18 mouse cellular contexts compared by ENCODE assay signal in the genomic region with DNA sequence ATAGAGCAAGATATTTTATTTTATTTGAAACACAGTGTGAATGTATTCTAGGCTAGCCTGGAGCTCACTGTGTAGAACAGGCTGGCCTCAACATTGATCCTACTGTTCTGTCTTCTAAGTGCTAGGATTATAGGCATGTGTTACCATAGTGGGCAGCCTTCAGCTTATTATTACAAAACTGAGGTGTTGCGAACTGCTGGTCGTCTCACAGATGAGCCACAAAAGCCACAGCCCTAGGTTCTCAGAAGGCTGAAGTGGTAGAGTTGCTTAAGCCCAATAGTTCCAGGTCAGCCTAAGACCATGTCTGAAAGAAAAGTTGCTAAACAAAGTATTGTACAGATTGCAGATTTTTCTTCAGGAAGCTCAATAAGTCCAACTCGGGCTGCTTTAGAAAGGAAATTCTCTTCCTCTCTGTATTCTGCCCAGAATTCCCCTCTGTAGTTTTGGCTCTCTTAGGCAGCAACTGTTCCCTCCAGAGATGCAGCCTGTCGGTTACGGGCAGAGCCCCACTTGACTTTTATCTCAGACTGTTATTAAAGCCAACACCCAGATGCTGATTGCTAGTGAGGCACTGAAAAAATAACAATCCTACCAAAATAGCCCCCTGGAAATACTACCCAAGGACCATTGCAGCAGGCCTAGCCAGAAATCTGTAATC. TPM values are rescaled to one million over a fixed set of nuclear protein-coding genes. Genes with fewer than 3 reads are reported as not detected.
DNase-seq lines count a peak whose midpoint lies in the region; ATAC-seq and TF ChIP-seq lines count a peak whose summit lies in the region.
"Had no signal": no experiment of that assay in that cellular context is flagged by ENCODE, and none has a peak within 500 bp of the region (broad histone marks: within the 10 kb centered on the region; RNA-seq: fewer than 3 reads in every experiment).

No protein-coding gene starts in this region.

- TF ChIP-seq CTCF in forebrain, postnatal 0 days (IDR thresholded peaks at IDR 0.05; ENCODE audit: low read depth): no peak
- TF ChIP-seq CTCF in layer of hippocampus, adult 2 months (conservative IDR thresholded peaks at IDR 0.05): no peak

- ATAC-seq in forebrain, postnatal 0 days: no peak; the same call in 1 of the 2 replicates
- ATAC-seq in megakaryocyte progenitor cell, adult 5-6 weeks (replicated peaks; ENCODE audit: poor library complexity): peak; percentile 63
- ATAC-seq: forebrain, embryonic 14.5 days; inflammation-experienced regulatory T-cells, adult 6 months; midbrain, embryonic 15.5 days; Patski had no signal

- no peak overlapping the region for H3K4me3 ChIP-seq in forebrain, postnatal 0 days (ENCODE audit: low read depth, low read length)
- H3K4me3 ChIP-seq in forebrain, embryonic 10.5 days: no peak overlapping the region
- no peak overlapping the region for H3K4me3 ChIP-seq in layer of hippocampus, adult 2 months
- H3K4me3 ChIP-seq: hindbrain, embryonic 10.5 days; midbrain, embryonic 15.5 days had no signal

- no peaks in the 10 kb centered on the region for H3K27me3 ChIP-seq in forebrain, postnatal 0 days (ENCODE audit: insufficient read depth, low read length)
- H3K27me3 ChIP-seq in forebrain, embryonic 10.5 days (ENCODE audit: poor library complexity, severe bottlenecking): no peaks in the 10 kb centered on the region
- H3K27me3 ChIP-seq: midbrain, embryonic 15.5 days; Patski had no signal

- H3K9ac ChIP-seq in forebrain, postnatal 0 days: no peak overlapping the region
- H3K9ac ChIP-seq: midbrain, embryonic 15.5 days had no signal

- WGBS in forebrain, postnatal 0 days: 66% methylated on average over 5 of the region's 5 CpGs
- 87% methylated on average over 5 of the region's 5 CpGs for WGBS in forebrain, embryonic 10.5 days

- H3K4me2 ChIP-seq in forebrain, postnatal 0 days (ENCODE audit: low read depth): no peak overlapping the region
- H3K4me2 ChIP-seq: midbrain, embryonic 15.5 days had no signal

- H3K27ac ChIP-seq in forebrain, postnatal 0 days (ENCODE audit: low read depth, low read length): no peak overlapping the region
- no peak overlapping the region for H3K27ac ChIP-seq in forebrain, embryonic 10.5 days
- H3K27ac ChIP-seq in layer of hippocampus, adult 2 months: peak overlapping the region; percentile 57; the same call in 1 of the 2 replicates
- H3K27ac ChIP-seq: hindbrain, embryonic 10.5 days; macrophage; midbrain, embryonic 15.5 days had no signal

- peak; percentile 45 for DNase-seq in forebrain, postnatal 0 days
- no peak for DNase-seq in forebrain, embryonic 10.5 days (ENCODE audit: extremely low spot score, low spot score)
- DNase-seq in layer of hippocampus, adult 2 months (ENCODE audit: low spot score in 2 of 2): peak in 1 of 2 experiments; percentile 41
- DNase-seq in layer of hippocampus, postnatal 10 days (ENCODE audit: low spot score in 2 of 2): no peak
- peak; percentile 16 for DNase-seq in liver
- no peak for DNase-seq in adrenal gland, adult 8-10 months
- DNase-seq in spleen, adult 12 weeks (ENCODE audit: low spot score): no peak
- DNase-seq: cerebellum, adult 18-20 months; kidney, adult 9 months; right cerebral cortex, postnatal 4 days; thymus, adult 2 months had no signal

- H3K4me1 ChIP-seq in forebrain, postnatal 0 days (ENCODE audit: insufficient read depth): no peaks in the 10 kb centered on the region
- peaks cover 13% of the 10 kb centered on the region for H3K4me1 ChIP-seq in forebrain, embryonic 10.5 days

- H3K36me3 ChIP-seq in forebrain, postnatal 0 days (ENCODE audit: insufficient read depth): no peaks in the 10 kb centered on the region; the same call in 1 of the 2 replicates
- H3K36me3 ChIP-seq in forebrain, embryonic 10.5 days (replicated peaks): peaks cover 8% of the 10 kb centered on the region
- H3K36me3 ChIP-seq: midbrain, embryonic 15.5 days had no signal

- H3K9me3 ChIP-seq in forebrain, postnatal 0 days (ENCODE audit: low read length): no peaks in the 10 kb centered on the region
- no peaks in the 10 kb centered on the region for H3K9me3 ChIP-seq in forebrain, embryonic 10.5 days
- H3K9me3 ChIP-seq: hindbrain, embryonic 10.5 days; midbrain, embryonic 15.5 days had no signal

RNA-seq across cellular contexts. Expression of gene Lmtk2, which starts 14.9 kb away (rescaled TPM):
- 56.2 and 63.9 TPM in 2 replicates for total RNA-seq in forebrain, postnatal 0 days (2014; rRNA removed)
- polyA plus RNA-seq in forebrain, postnatal 0 days (2015; fragmentation: Nextera tagmentation; extraction: Ambion mirVana): 6.1 and 7.4 TPM in 2 replicates
- 5.5 and 5.7 TPM in 2 replicates for polyA plus RNA-seq in forebrain, embryonic 10.5 days (2016; fragmentation: Nextera tagmentation; extraction: Ambion mirVana)
- total RNA-seq in layer of hippocampus, adult 2 months (2021): 10 to 100 TPM; 87.7 to 91.1 TPM
- total RNA-seq in layer of hippocampus, postnatal 10 days (2021): 10 to 100 TPM; 83.0 to 91.0 TPM
- total RNA-seq in megakaryocyte progenitor cell, adult 5-6 weeks (2015): 8.2 and 9.6 TPM in 2 replicates
- 7.6 and 8.5 TPM in 2 replicates for total RNA-seq in megakaryocyte progenitor cell, adult 5-6 weeks (2017)
- total RNA-seq in adrenal gland, adult 8-10 months (2022): 10 to 100 TPM; 31.2 to 45.6 (median 38.8) TPM

Comparison
In these comparisons a context has a peak if more than half of its experiments do, and no peak if none do; other contexts are left out.
1. DNase-seq: peak in forebrain, postnatal 0 days (single experiment) and liver (single experiment); none in forebrain, embryonic 10.5 days (single experiment), layer of hippocampus, postnatal 10 days (0 of 2), adrenal gland, adult 8-10 months (single experiment) and spleen, adult 12 weeks (single experiment).